Mouse (Mus musculus): ENCODE data around the gene Uqcrh.

Uqcrh gene

GRCm38 (mm10) chr4:116074861-116075620 is at the start of gene Uqcrh, which contains the start of gene Lrrc41:
Gene Uqcrh (minus strand): TSS chr4:116075071.
Gene Lrrc41 (plus strand): TSS chr4:116075269.
- Histone ChIP-seq H3K36me3 (ENCODE audit: insufficient read depth, low read length) (peaks cover 17% of the 10 kb centered on the region), H3K9me3 (ENCODE audit: low read length) (no peaks in the 10 kb centered on the region), H3K4me1 (replicated peaks; ENCODE audit: low read depth, low read length) (peaks cover 54% of the 10 kb centered on the region), H3K4me3 (replicated peaks; ENCODE audit: low read length) (peak within 1 kb of the TSS; percentile 94), H3K27me3 (ENCODE audit: insufficient read depth, low read length) (peaks cover 18% of the 10 kb centered on the region)
- no peak for TF ChIP-seq POU5F1 (IDR thresholded peaks at IDR 0.05; ENCODE audit: borderline replicate concordance, low read length)
- TF ChIP-seq CTCF (conservative IDR thresholded peaks at IDR 0.05; ENCODE audit: low read length): no peak
- no peak for TF ChIP-seq NANOG (IDR thresholded peaks at IDR 0.05; ENCODE audit: borderline replicate concordance, low read length)

- Histone ChIP-seq H3K4me1 (replicated peaks; ENCODE audit: low read depth, low read length) (peaks cover 71% of the 10 kb centered on the region), H3K36me3 (ENCODE audit: insufficient read depth, low read length) (peaks cover 29% of the 10 kb centered on the region), H3K9me3 (ENCODE audit: low read length) (no peaks in the 10 kb centered on the region), H3K27me3 (ENCODE audit: insufficient read depth, low read length) (no peaks in the 10 kb centered on the region), H3K4me3 (replicated peaks; ENCODE audit: low read length) (peak within 1 kb of the TSS; percentile 94)
- 0 out of 2 replicates have a peak, but pooled peaks have one; percentile 21 for TF ChIP-seq CTCF (conservative IDR thresholded peaks at IDR 0.05; ENCODE audit: low read length)
- no peak for TF ChIP-seq POU5F1 (IDR thresholded peaks at IDR 0.05; ENCODE audit: borderline replicate concordance, low read length)
Observed at GRCm38 (mm10) chr4:116123602-116124519, 49.0 kb upstream of the Uqcrh start, which contains the start of the genes Rad54l and Pomgnt1. Gene Rad54l (minus strand): TSS chr4:116123690. Gene Pomgnt1 (plus strand): TSS chr4:116123840.

DNA sequence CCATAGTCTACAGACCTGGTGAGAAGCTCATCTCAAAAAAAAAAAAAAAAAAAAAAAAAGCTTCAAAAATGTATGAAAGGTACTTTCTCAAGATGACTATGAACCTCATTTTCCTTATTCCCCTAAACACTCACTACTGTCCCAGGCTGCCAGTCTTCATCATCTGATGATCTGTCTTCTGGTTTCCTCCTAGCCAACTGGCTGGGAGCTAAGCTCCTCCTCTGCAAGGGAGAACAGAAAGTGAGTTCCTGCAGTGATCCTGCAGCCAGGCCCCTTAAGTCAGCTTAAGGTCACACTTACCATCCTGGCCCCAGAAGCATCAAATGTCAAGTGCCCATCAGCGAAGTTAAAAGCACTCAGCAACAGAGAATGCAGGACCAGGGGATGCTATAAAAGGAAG is 47.9 kb upstream of the Uqcrh start:
- Histone ChIP-seq H3K4me3 (replicated peaks; ENCODE audit: low read length) (peak overlapping the region; percentile 94), H3K9me3 (ENCODE audit: low read length) (no peaks in the 10 kb centered on the region), H3K4me1 (replicated peaks; ENCODE audit: low read depth, low read length) (peaks cover 60% of the 10 kb centered on the region), H3K27me3 (ENCODE audit: insufficient read depth, low read length) (no peaks in the 10 kb centered on the region), H3K36me3 (ENCODE audit: insufficient read depth, low read length) (peaks cover 39% of the 10 kb centered on the region)
- no peak for TF ChIP-seq CTCF (conservative IDR thresholded peaks at IDR 0.05; ENCODE audit: low read length)
- TF ChIP-seq POU5F1 (IDR thresholded peaks at IDR 0.05; ENCODE audit: borderline replicate concordance, low read length): no peak
- no peak for TF ChIP-seq NANOG (IDR thresholded peaks at IDR 0.05; ENCODE audit: borderline replicate concordance, low read length)

DNA sequence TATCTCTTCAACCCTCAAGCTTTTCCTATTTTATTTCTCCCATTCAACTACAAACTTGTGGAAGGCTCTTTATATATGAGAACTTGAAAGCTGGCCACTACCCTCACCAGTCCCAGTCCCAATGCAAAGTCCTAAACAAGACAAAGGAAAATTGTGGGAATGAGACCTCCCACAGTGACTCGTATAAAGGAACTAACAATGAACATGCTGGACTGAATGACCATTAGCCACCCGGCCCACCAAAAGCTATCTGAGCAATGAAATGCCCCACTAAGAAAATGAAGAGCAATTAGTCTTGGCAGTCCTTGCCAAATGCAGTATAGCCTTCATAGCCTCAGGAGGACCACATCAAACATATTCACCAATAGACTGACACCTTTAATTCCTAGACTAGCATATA is 36.6 kb upstream of the Uqcrh start:
- peaks cover 91% of the 10 kb centered on the region for H3K36me3 ChIP-seq (ENCODE audit: insufficient read depth, low read length)
- TF ChIP-seq NANOG (IDR thresholded peaks at IDR 0.05; ENCODE audit: borderline replicate concordance, low read length): no peak
- TF ChIP-seq POU5F1 (IDR thresholded peaks at IDR 0.05; ENCODE audit: borderline replicate concordance, low read length): no peak
- TF ChIP-seq CTCF (conservative IDR thresholded peaks at IDR 0.05; ENCODE audit: low read length): no peak
- no peaks in the 10 kb centered on the region for H3K9me3 ChIP-seq (ENCODE audit: low read length)
- peaks cover 4% of the 10 kb centered on the region; the same call in 1 of the 2 replicates for H3K4me1 ChIP-seq (replicated peaks; ENCODE audit: low read depth, low read length)
- H3K4me3 ChIP-seq (replicated peaks; ENCODE audit: low read length): no peak overlapping the region
- H3K27me3 ChIP-seq (ENCODE audit: insufficient read depth, low read length): no peaks in the 10 kb centered on the region

- Histone ChIP-seq H3K36me3 (ENCODE audit: insufficient read depth, low read length) (peaks cover 91% of the 10 kb centered on the region), H3K27me3 (ENCODE audit: insufficient read depth, low read length) (no peaks in the 10 kb centered on the region), H3K4me3 (replicated peaks; ENCODE audit: low read length) (no peak overlapping the region), H3K9me3 (ENCODE audit: low read length) (no peaks in the 10 kb centered on the region), H3K4me1 (replicated peaks; ENCODE audit: low read depth, low read length) (peaks cover 4% of the 10 kb centered on the region; the same call in 1 of the 2 replicates)
- TF ChIP-seq NANOG (IDR thresholded peaks at IDR 0.05; ENCODE audit: borderline replicate concordance, low read length) (no peak), POU5F1 (IDR thresholded peaks at IDR 0.05; ENCODE audit: borderline replicate concordance, low read length) (no peak), CTCF (conservative IDR thresholded peaks at IDR 0.05; ENCODE audit: low read length) (no peak)
Observed at GRCm38 (mm10) chr4:116110695-116111094, 35.8 kb upstream of the Uqcrh start.

- no peaks in the 10 kb centered on the region for H3K4me1 ChIP-seq (replicated peaks; ENCODE audit: low read depth, low read length)
- H3K36me3 ChIP-seq (ENCODE audit: insufficient read depth, low read length): peaks cover 94% of the 10 kb centered on the region
- H3K9me3 ChIP-seq (ENCODE audit: low read length): no peaks in the 10 kb centered on the region
- TF ChIP-seq CTCF (conservative IDR thresholded peaks at IDR 0.05; ENCODE audit: low read length) (no peak), POU5F1 (IDR thresholded peaks at IDR 0.05; ENCODE audit: borderline replicate concordance, low read length) (no peak), NANOG (IDR thresholded peaks at IDR 0.05; ENCODE audit: borderline replicate concordance, low read length) (no peak)
- H3K27me3 ChIP-seq (ENCODE audit: insufficient read depth, low read length): no peaks in the 10 kb centered on the region
- no peak overlapping the region for H3K4me3 ChIP-seq (replicated peaks; ENCODE audit: low read length)
Observed at GRCm38 (mm10) chr4:116105278-116105677, 30.4 kb upstream of the Uqcrh start.

DNA sequence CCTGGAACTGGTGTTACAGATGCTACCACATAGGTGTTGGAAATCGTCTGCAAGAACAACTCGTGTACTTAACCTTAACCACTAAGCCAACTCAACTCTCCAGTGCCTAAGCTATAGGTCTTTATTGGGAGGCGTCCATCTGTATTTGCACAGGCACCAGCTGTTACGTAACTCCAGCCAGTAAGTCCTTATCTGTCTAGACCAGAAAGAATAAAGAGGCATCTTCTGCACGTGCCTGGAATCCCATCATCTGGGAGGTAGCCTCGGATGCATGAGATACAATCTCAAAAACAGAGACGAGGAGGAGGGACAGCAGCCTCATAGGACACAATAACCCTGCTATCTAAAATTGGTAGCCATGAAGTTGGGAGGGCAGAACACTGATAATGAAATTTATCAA is 26.1 kb upstream of the Uqcrh start:
- TF ChIP-seq CTCF (conservative IDR thresholded peaks at IDR 0.05; ENCODE audit: low read length): no peak
- no peak for TF ChIP-seq NANOG (IDR thresholded peaks at IDR 0.05; ENCODE audit: borderline replicate concordance, low read length)
- TF ChIP-seq POU5F1 (IDR thresholded peaks at IDR 0.05; ENCODE audit: borderline replicate concordance, low read length): no peak
- H3K27me3 ChIP-seq (ENCODE audit: insufficient read depth, low read length): no peaks in the 10 kb centered on the region
- H3K4me1 ChIP-seq (replicated peaks; ENCODE audit: low read depth, low read length): no peaks in the 10 kb centered on the region
- no peak overlapping the region for H3K4me3 ChIP-seq (replicated peaks; ENCODE audit: low read length)
- no peaks in the 10 kb centered on the region for H3K9me3 ChIP-seq (ENCODE audit: low read length)
- peaks cover 100% of the 10 kb centered on the region for H3K36me3 ChIP-seq (ENCODE audit: insufficient read depth, low read length)

DNA sequence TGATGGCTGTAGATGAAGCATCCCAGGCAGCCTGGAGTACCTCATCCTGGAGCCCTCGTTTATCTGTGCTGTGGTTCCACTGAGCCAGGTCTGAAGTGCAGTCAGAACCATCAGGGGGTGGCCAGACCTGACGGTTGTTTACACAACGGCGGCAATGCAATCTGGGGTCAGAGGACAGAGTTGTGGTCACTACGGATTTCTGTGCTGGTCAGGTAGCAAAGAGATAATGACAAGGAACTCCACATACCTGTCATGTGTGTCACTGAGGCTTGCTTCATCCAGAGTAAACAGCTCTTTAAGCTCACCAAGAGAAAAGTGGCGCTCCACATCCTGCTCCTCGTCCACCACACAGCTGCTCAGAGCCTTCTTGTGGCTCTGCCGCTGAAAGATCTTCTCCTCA is 22.3 kb upstream of the Uqcrh start:
- TF ChIP-seq POU5F1 (IDR thresholded peaks at IDR 0.05; ENCODE audit: borderline replicate concordance, low read length) (no peak), CTCF (conservative IDR thresholded peaks at IDR 0.05; ENCODE audit: low read length) (no peak), NANOG (IDR thresholded peaks at IDR 0.05; ENCODE audit: borderline replicate concordance, low read length) (no peak)
- Histone ChIP-seq H3K27me3 (ENCODE audit: insufficient read depth, low read length) (no peaks in the 10 kb centered on the region), H3K4me3 (replicated peaks; ENCODE audit: low read length) (no peak overlapping the region), H3K36me3 (ENCODE audit: insufficient read depth, low read length) (peaks cover 99% of the 10 kb centered on the region), H3K4me1 (replicated peaks; ENCODE audit: low read depth, low read length) (no peaks in the 10 kb centered on the region), H3K9me3 (ENCODE audit: low read length) (no peaks in the 10 kb centered on the region)
